Mouse (Mus musculus): Measurements from ENCODE around the gene Zfp944. TPM values are rescaled to one million over a fixed set of nuclear protein-coding genes. Genes with fewer than 3 reads are reported as not detected.
"Not testable (repeated sequence)": the region's sequence is repeated elsewhere in the genome, so short reads cannot be mapped to it uniquely, and the experiment has no call there.

Gene Zfp944
- 8.3 and 8.7 TPM in 2 replicates for polyA plus RNA-seq (2016; fragmentation: Nextera tagmentation; extraction: Ambion mirVana)

- Histone ChIP-seq H3K4me2 (peak within 1 kb of the TSS; percentile 74), H3K4me3 (peak within 1 kb of the TSS; percentile 76)
- ATAC-seq (ENCODE audit: insufficient number of reproducible peaks, low FRiP score): peak; percentile 99
Measured at GRCm38 (mm10) chr17:22361101-22361781, at the start of gene Zfp944, which contains the start of gene Zfp758. Zfp944 (minus strand) TSS chr17:22361400. Zfp758 (plus strand) TSS chr17:22361453.

GRCm38 (mm10) chr17:22410756-22411155, 49.6 kb upstream of the Zfp944 start:
- no peak overlapping the region for H3K9ac ChIP-seq
- no peaks in the 10 kb centered on the region for H3K27me3 ChIP-seq (replicated peaks)
- H3K27ac ChIP-seq (ENCODE audit: poor library complexity, severe bottlenecking): no peak overlapping the region
- H3K4me1 ChIP-seq (replicated peaks): no peaks in the 10 kb centered on the region
- H3K4me3 ChIP-seq: no peak overlapping the region
- H3K4me2 ChIP-seq: no peak overlapping the region
- H3K9me3 ChIP-seq (replicated peaks): no peaks in the 10 kb centered on the region
- WGBS: 61% methylated on average over 2 of the region's 2 CpGs
- no peaks in the 10 kb centered on the region for H3K36me3 ChIP-seq
- no peak for ATAC-seq (ENCODE audit: insufficient number of reproducible peaks, low FRiP score)

More at GRCm38 (mm10) chr17:22361101-22361781, at the start of gene Zfp944, which contains the start of gene Zfp758:
- Histone ChIP-seq H3K36me3 (peaks cover 19% of the 10 kb centered on the region), H3K27ac (ENCODE audit: poor library complexity, severe bottlenecking) (peak within 1 kb of the TSS; percentile 90), H3K9ac (peak within 1 kb of the TSS; percentile 79), H3K4me1 (replicated peaks) (peaks cover 17% of the 10 kb centered on the region)
- under 1% methylated on average over 30 of the region's 43 CpGs for WGBS
- not testable (repeated sequence) for H3K9me3 ChIP-seq (replicated peaks); H3K27me3 ChIP-seq (replicated peaks)

GRCm38 (mm10) chr17:22363895-22364294, 2.7 kb upstream of the Zfp944 start:
- no peak for ATAC-seq (ENCODE audit: insufficient number of reproducible peaks, low FRiP score)
- no peak overlapping the region for H3K4me2 ChIP-seq
- H3K9me3 ChIP-seq (replicated peaks): peaks cover 12% of the 10 kb centered on the region; the same call in 1 of the 2 replicates
- H3K27me3 ChIP-seq (replicated peaks): no peaks in the 10 kb centered on the region
- H3K36me3 ChIP-seq: peaks cover 12% of the 10 kb centered on the region
- 95% methylated on average over 3 of the region's 3 CpGs for WGBS
- no peak overlapping the region for H3K27ac ChIP-seq (ENCODE audit: poor library complexity, severe bottlenecking)
- peaks cover 17% of the 10 kb centered on the region for H3K4me1 ChIP-seq (replicated peaks)
- no peak overlapping the region for H3K4me3 ChIP-seq
- no peak overlapping the region for H3K9ac ChIP-seq

- peaks cover 10% of the 10 kb centered on the region; the same call in 1 of the 2 replicates for H3K9me3 ChIP-seq (replicated peaks)
- H3K36me3 ChIP-seq: peaks cover 19% of the 10 kb centered on the region
- 28% methylated on average over 5 of the region's 5 CpGs for WGBS
- no peak overlapping the region for H3K27ac ChIP-seq (ENCODE audit: poor library complexity, severe bottlenecking)
- no peak for ATAC-seq (ENCODE audit: insufficient number of reproducible peaks, low FRiP score)
- peaks cover 17% of the 10 kb centered on the region for H3K4me1 ChIP-seq (replicated peaks)
- peak overlapping the region; percentile 74 for H3K4me2 ChIP-seq
- H3K4me3 ChIP-seq: peak overlapping the region; percentile 76
- peak overlapping the region; percentile 78; the same call in 1 of the 2 replicates for H3K9ac ChIP-seq
- no peaks in the 10 kb centered on the region for H3K27me3 ChIP-seq (replicated peaks)
Measured at GRCm38 (mm10) chr17:22360572-22360971, 628 bp downstream of the Zfp944 start.

- ATAC-seq (ENCODE audit: insufficient number of reproducible peaks, low FRiP score): peak; percentile 53; the same call in 1 of the 2 replicates
- Histone ChIP-seq H3K36me3 (peaks cover 12% of the 10 kb centered on the region), H3K4me2 (no peak overlapping the region)
Measured at GRCm38 (mm10) chr17:22352794-22353193, 8.4 kb downstream of the Zfp944 start.

GRCm38 (mm10) chr17:22315247-22315646, 46.0 kb downstream of the Zfp944 start:
- H3K4me1 ChIP-seq (replicated peaks); H3K9me3 ChIP-seq (replicated peaks); H3K36me3 ChIP-seq; H3K27me3 ChIP-seq (replicated peaks); ATAC-seq (ENCODE audit: insufficient number of reproducible peaks, low FRiP score): not testable (repeated sequence)
- Histone ChIP-seq H3K4me2 (peak overlapping the region; percentile 66), H3K4me3 (peak overlapping the region; percentile 64), H3K27ac (ENCODE audit: poor library complexity, severe bottlenecking) (peak overlapping the region; percentile 48; the same call in 1 of the 2 replicates), H3K9ac (peak overlapping the region; percentile 71; the same call in 1 of the 2 replicates)
- 12% methylated on average over 2 of the region's 2 CpGs for WGBS

More at GRCm38 (mm10) chr17:22352794-22353193, 8.4 kb downstream of the Zfp944 start:
- H3K9ac ChIP-seq: no peak overlapping the region
- no peaks in the 10 kb centered on the region for H3K9me3 ChIP-seq (replicated peaks)
- no peak overlapping the region for H3K4me3 ChIP-seq
- no peaks in the 10 kb centered on the region for H3K27me3 ChIP-seq (replicated peaks)
- H3K4me1 ChIP-seq (replicated peaks): no peaks in the 10 kb centered on the region
- no peak overlapping the region for H3K27ac ChIP-seq (ENCODE audit: poor library complexity, severe bottlenecking)

- H3K4me3 ChIP-seq: peak within 1 kb of the TSS; percentile 64
- H3K36me3 ChIP-seq; H3K9me3 ChIP-seq (replicated peaks); H3K4me1 ChIP-seq (replicated peaks); H3K27me3 ChIP-seq (replicated peaks): not testable (repeated sequence)
- peak within 1 kb of the TSS; percentile 66 for H3K4me2 ChIP-seq
- peak within 1 kb of the TSS; percentile 48 for H3K27ac ChIP-seq (ENCODE audit: poor library complexity, severe bottlenecking)
- ATAC-seq (ENCODE audit: insufficient number of reproducible peaks, low FRiP score): peak; percentile 99
- WGBS: 0% methylated on average over 20 of the region's 20 CpGs
- H3K9ac ChIP-seq: peak within 1 kb of the TSS; percentile 71
Measured at GRCm38 (mm10) chr17:22314730-22315226, 46.4 kb downstream of the Zfp944 start, which contains the start of gene CT030661.1. CT030661.1 (minus strand) TSS chr17:22314837.

GRCm38 (mm10) chr17:22314219-22314618, 47.0 kb downstream of the Zfp944 start:
- WGBS: 0% methylated on average over 3 of the region's 3 CpGs
- ATAC-seq (ENCODE audit: insufficient number of reproducible peaks, low FRiP score): peak; percentile 73
- H3K4me1 ChIP-seq (replicated peaks); H3K27me3 ChIP-seq (replicated peaks); H3K27ac ChIP-seq (ENCODE audit: poor library complexity, severe bottlenecking); H3K9me3 ChIP-seq (replicated peaks); H3K36me3 ChIP-seq: not testable (repeated sequence)
- peak overlapping the region; percentile 71 for H3K9ac ChIP-seq
- peak overlapping the region; percentile 64 for H3K4me3 ChIP-seq
- peak overlapping the region; percentile 66 for H3K4me2 ChIP-seq

Other genes starting within 250 kb of the Zfp944 start
- gene Zfp947, start 195.2 kb downstream of the Zfp944 start, polyA plus RNA-seq (2016; fragmentation: Nextera tagmentation; extraction: Ambion mirVana): 2.6 and 2.8 TPM in 2 replicates
- gene Zfp994, start 135.8 kb downstream of the Zfp944 start, polyA plus RNA-seq (2016; fragmentation: Nextera tagmentation; extraction: Ambion mirVana): 2.1 and 2.5 TPM in 2 replicates
- gene CT030661.1, start 46.6 kb downstream of the Zfp944 start, polyA plus RNA-seq (2016; fragmentation: Nextera tagmentation; extraction: Ambion mirVana): 8.6 and 9.3 TPM in 2 replicates
- 7.3 and 7.6 TPM in 2 replicates for gene Zfp758, start 53 bp upstream of the Zfp944 start, polyA plus RNA-seq (2016; fragmentation: Nextera tagmentation; extraction: Ambion mirVana)
- gene Zfp946, start 62.8 kb upstream of the Zfp944 start, polyA plus RNA-seq (2016; fragmentation: Nextera tagmentation; extraction: Ambion mirVana): 10.4 and 10.6 TPM in 2 replicates
- gene Vmn2r111, start 212.1 kb upstream of the Zfp944 start, polyA plus RNA-seq (2016; fragmentation: Nextera tagmentation; extraction: Ambion mirVana): not detected in 2 replicates
- not detected in 2 replicates for gene Vmn2r112, start 239.6 kb upstream of the Zfp944 start, polyA plus RNA-seq (2016; fragmentation: Nextera tagmentation; extraction: Ambion mirVana)

Measured in heart, embryonic 12.5 days (tissue).